Mouse (Mus musculus) liver, embryonic 14.5 days (tissue): ENCODE measurements around the gene Ninl. TPM values are rescaled to one million over a fixed set of nuclear protein-coding genes. Genes with fewer than 3 reads are reported as not detected.

Experiments used
- ATAC-seq: fragments of 200-750 bp; cut with Nextera tagmentation; 2 replicates; pipeline ENCODE4 v1.8.0; 2017; ENCODE audit warnings: moderate number of reproducible peaks, mild to moderate bottlenecking, moderate library complexity; ENCODE audit not compliant: insufficient read depth
- DNase-seq, 3 experiments: peaks; one replicate each; pipeline ENCODE4 v3.0.0-alpha.2; 2012 to 2013; ENCODE audit warnings: low read depth in 3 of 3, low spot score in 3 of 3
- H3K27ac ChIP-seq: fragments of 300-500 bp; sonication (generic); 2 replicates; pipeline ENCODE4 v1.5.1; 2014; ENCODE audit warnings: moderate library complexity, mild to moderate bottlenecking, control low read depth, inconsistent platforms
- H3K27me3 ChIP-seq: fragments of 300-500 bp; sonication (generic); 2 replicates; pipeline ENCODE4 v1.6.1; 2014; ENCODE audit warnings: mild to moderate bottlenecking, low read length, moderate library complexity; ENCODE audit not compliant: control insufficient read depth, insufficient read depth
- H3K36me3 ChIP-seq: fragments of 300-500 bp; sonication (generic); replicated peaks from 2 replicates; pipeline ENCODE4 v1.6.1; 2014; ENCODE audit warnings: low read depth; ENCODE audit not compliant: control insufficient read depth, insufficient read depth
- H3K4me1 ChIP-seq, 2 experiments: fragments of 200-500 bp in 1 of 2; fragments of 300-500 bp in 1 of 2; sonication (generic) in 1 of 2; replicated peaks; 2 replicates each; pipeline ENCODE4 v1.6.1; 2012 to 2014; ENCODE audit warnings: antibody characterized with exemption in 1 of 2, inconsistent platforms in 1 of 2, low read length in 1 of 2; ENCODE audit not compliant: control insufficient read depth in 2 of 2, insufficient read depth in 2 of 2
- H3K4me2 ChIP-seq: fragments of 300-500 bp; sonication (generic); 2 replicates; pipeline ENCODE4 v1.6.1; 2014; ENCODE audit warnings: low read depth, mild to moderate bottlenecking, control low read depth, moderate library complexity
- H3K4me3 ChIP-seq, 2 experiments: fragments of 200-500 bp in 1 of 2; fragments of 300-500 bp in 1 of 2; sonication (generic) in 1 of 2; 2 replicates each; pipeline ENCODE4 v1.5.1; 2012 to 2014; ENCODE audit warnings: low read depth in 2 of 2, low read length in 2 of 2, mild to moderate bottlenecking in 2 of 2, control low read depth in 1 of 2, inconsistent platforms in 1 of 2, moderate library complexity in 1 of 2; ENCODE audit not compliant: insufficient read depth in 1 of 2
- H3K9ac ChIP-seq: fragments of 300-500 bp; sonication (generic); replicated peaks from 2 replicates; pipeline ENCODE4 v1.6.1; 2014; ENCODE audit warnings: mild to moderate bottlenecking, control low read depth, moderate library complexity
- H3K9me3 ChIP-seq: fragments of 300-500 bp; sonication (generic); 2 replicates; pipeline ENCODE4 v1.6.1; 2016; ENCODE audit warnings: low read length, mixed read lengths; ENCODE audit not compliant: control insufficient read depth
- CTCF ChIP-seq: IDR thresholded peaks from 2 replicates; pipeline ENCODE4 v1.5.1; 2016; ENCODE audit warnings: antibody characterized with exemption, low read depth, control low read depth
- EP300 ChIP-seq: IDR thresholded peaks from 2 replicates; pipeline ENCODE4 v1.6.1; 2016; ENCODE audit warnings: antibody characterized with exemption, low read depth
- WGBS: fragments of 180-500 bp; shearing (Covaris S2); extraction: QIAGEN DNeasy Blood & Tissue Kit; methylation state at CpG from one replicate; pipeline ENCODE4 v1.1.7; 2014; ENCODE audit not compliant: insufficient replicate concordance; 5-methylcytosine and 5-hydroxymethylcytosine counted together
- polyA plus RNA-seq, 2 experiments: library from polyadenylated mRNA; depleted of rRNA in 1 of 2; stranded (reverse) in 1 of 2; unstranded in 1 of 2; fragments of >200 nt; fragmentation: Nextera tagmentation in 1 of 2; extraction: Ambion mirVana in 1 of 2; gene quantifications; 2 replicates each; pipeline versions ENCODE4 v1.2.1 to v1.2.3; 2012 to 2014

The Ninl gene
- polyA plus RNA-seq, 2 experiments, result 7.0 to 17.3 TPM

DNA sequence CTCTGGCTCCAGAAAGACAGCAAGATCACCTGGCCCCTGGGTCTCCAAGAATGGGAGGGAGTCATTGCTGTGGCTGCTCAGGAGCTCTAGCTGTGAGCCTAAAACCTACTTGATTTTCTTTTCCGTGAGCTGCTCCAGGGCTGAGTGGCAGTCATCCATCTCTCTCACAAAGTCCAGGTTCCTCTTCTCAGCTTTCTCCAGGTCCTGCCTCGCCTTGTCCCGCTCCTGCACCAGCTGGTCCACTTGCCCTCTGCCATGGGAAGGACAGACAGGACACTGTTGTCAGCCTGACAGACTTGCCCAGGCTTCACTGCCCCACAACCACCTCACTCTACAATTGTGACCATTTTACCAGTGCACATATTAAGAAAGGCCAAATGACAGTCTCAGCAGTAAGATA lies 75.9 kb downstream of the Ninl start:
- no peak overlapping the region for H3K9ac ChIP-seq
- H3K36me3 ChIP-seq, result peaks cover 18% of the 10 kb centered on the region
- no peaks in the 10 kb centered on the region for H3K27me3 ChIP-seq
- WGBS, result 85% methylated on average over 3 of the region's 3 CpGs
- H3K9me3 ChIP-seq, result no peaks in the 10 kb centered on the region
- TF ChIP-seq CTCF (no peak), EP300 (no peak)
- DNase-seq (no peak), ATAC-seq (no peak)
- H3K4me3 ChIP-seq, result no peak overlapping the region
- H3K4me1 ChIP-seq, result no peaks in the 10 kb centered on the region
- H3K4me2 ChIP-seq, result no peak overlapping the region
- H3K27ac ChIP-seq, result no peak overlapping the region

DNA sequence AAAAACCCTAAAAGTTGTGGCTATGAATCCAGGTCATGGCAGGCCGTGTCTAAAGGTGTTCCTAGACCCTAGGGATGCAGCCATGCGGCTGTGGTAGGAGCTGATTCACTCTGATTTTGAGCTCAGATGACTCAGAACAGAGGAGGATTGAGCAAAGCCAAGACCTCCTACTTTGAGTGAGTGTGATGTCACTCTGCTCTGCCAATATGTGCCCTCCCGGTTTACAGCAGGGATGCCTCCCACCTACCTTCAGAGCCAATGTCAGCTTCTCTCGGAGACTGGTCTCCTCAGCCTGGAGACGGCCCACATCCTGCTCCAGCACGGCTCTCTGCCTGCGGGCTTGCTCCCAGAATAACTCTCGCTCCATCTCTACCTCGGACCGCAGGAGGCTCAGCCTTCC lies 79.7 kb downstream of the Ninl start:
- no peak overlapping the region for H3K9ac ChIP-seq
- H3K27me3 ChIP-seq, result no peaks in the 10 kb centered on the region
- H3K4me2 ChIP-seq, result no peak overlapping the region
- no peaks in the 10 kb centered on the region for H3K9me3 ChIP-seq
- DNase-seq (no peak), ATAC-seq (no peak)
- 84% methylated on average over 10 of the region's 10 CpGs for WGBS
- H3K4me3 ChIP-seq, result no peak overlapping the region
- no peak overlapping the region for H3K27ac ChIP-seq
- no peak for TF ChIP-seq EP300
- no peak for TF ChIP-seq CTCF
- H3K4me1 ChIP-seq, result no peaks in the 10 kb centered on the region
- H3K36me3 ChIP-seq, result peaks cover 22% of the 10 kb centered on the region

DNA sequence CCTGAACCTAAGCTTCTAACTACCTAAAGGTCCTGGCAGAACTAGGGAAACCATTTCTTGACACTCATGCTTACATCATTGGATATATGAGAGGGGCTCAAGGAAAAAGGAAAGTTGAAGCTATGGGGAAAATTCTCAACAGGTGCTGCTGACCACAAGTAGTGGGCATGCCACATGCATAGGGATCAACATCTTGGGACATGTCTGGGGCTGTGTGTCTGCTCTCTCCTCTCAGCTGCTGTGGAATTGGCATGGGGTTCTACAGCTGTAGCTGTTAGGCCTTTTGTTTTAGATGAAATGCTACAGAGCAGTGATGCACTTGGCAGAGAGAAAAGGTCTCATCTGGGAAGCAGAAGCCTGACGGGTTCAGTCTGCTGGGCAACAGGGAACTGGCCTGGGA lies 83.3 kb downstream of the Ninl start:
- H3K9me3 ChIP-seq, result no peaks in the 10 kb centered on the region
- TF ChIP-seq EP300 (no peak), CTCF (no peak)
- ATAC-seq (no peak), DNase-seq (no peak)
- H3K27me3 ChIP-seq, result no peaks in the 10 kb centered on the region
- no peak overlapping the region for H3K27ac ChIP-seq
- no peaks in the 10 kb centered on the region for H3K4me1 ChIP-seq
- H3K36me3 ChIP-seq, result peaks cover 15% of the 10 kb centered on the region
- H3K9ac ChIP-seq, result no peak overlapping the region
- no peak overlapping the region for H3K4me2 ChIP-seq
- no peak overlapping the region for H3K4me3 ChIP-seq
- WGBS, result 61% methylated on average over 1 of the region's 1 CpGs

DNA sequence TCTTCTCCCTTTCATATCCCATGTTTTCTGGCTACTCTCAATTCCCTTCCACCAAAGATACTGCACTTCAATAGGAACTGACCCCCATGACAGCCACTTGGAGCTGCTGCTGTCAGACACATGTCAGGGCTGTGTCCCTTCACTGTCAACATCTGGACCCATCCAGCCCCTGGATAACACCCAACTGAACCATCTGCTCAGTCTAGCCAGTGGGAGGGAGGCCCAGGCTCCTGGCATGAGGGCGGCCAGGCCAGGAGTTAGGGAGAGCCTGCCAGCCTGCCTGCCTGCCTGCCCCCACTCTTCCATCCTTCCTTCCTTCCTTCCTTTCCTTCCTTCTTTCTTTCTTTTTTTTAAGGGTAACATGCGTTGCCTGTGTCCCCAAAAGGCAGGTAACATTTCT lies 88.0 kb downstream of the Ninl start:
- TF ChIP-seq EP300, result no peak
- no peak for TF ChIP-seq CTCF
- H3K27ac ChIP-seq, result no peak overlapping the region
- no peak overlapping the region for H3K4me3 ChIP-seq
- no peak overlapping the region for H3K4me2 ChIP-seq
- H3K9ac ChIP-seq, result no peak overlapping the region
- no peak for DNase-seq
- H3K36me3 ChIP-seq, result peaks cover 5% of the 10 kb centered on the region
- ATAC-seq, result no peak
- H3K27me3 ChIP-seq, result no peaks in the 10 kb centered on the region
- H3K9me3 ChIP-seq, result no peaks in the 10 kb centered on the region
- WGBS, result 85% methylated on average over 2 of the region's 2 CpGs
- H3K4me1 ChIP-seq, result no peaks in the 10 kb centered on the region

DNA sequence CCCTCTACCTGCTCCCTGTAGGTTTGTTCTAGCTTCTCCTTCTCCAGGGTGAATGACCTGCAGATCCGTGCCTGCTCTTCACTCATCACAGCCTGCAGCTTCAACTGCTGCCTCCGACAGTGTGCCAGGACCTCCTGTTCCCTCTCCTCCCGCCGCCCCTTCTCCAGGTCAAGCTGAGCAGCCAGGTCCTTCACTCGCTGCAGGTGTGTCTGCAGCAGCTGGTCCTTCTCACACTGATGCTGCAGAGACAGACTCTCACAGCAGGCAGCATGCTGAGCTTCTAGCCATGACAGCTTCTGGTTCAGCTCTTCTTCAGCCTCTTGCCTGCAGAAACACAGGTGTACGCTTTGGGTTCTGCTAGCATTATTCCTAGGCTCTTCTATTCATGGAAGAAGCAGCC lies 89.1 kb downstream of the Ninl start:
- Histone ChIP-seq H3K27ac (no peak overlapping the region), H3K9me3 (no peaks in the 10 kb centered on the region), H3K4me3 (no peak overlapping the region), H3K9ac (no peak overlapping the region), H3K4me1 (no peaks in the 10 kb centered on the region), H3K27me3 (no peaks in the 10 kb centered on the region), H3K4me2 (no peak overlapping the region), H3K36me3 (peaks cover 5% of the 10 kb centered on the region)
- DNase-seq (no peak), ATAC-seq (no peak)
- WGBS, result 81% methylated on average over 6 of the region's 6 CpGs
- TF ChIP-seq EP300 (no peak), CTCF (no peak)
